Mouse (Mus musculus): Measurements from ENCODE around the gene Srek1ip1.

The Srek1ip1 gene

GRCm38 (mm10) chr13:104843295-104844089 lies 51.2 kb downstream of the Srek1ip1 start:
- no peak for DNase-seq (ENCODE audit: low spot score)

GRCm38 (mm10) chr13:104853645-104854044 lies 61.4 kb downstream of the Srek1ip1 start:
- no peak for DNase-seq (ENCODE audit: low spot score)

- peak; percentile 53 for DNase-seq (ENCODE audit: low spot score)
These were observed 71.1 kb downstream of the Srek1ip1 start, which contains the start of gene Shisal2b for GRCm38 (mm10) chr13:104863127-104863979. Gene Shisal2b, minus strand, starts transcription at chr13:104863893.

GRCm38 (mm10) chr13:104866726-104867125 lies 74.4 kb downstream of the Srek1ip1 start:
- no peak for DNase-seq (ENCODE audit: low spot score)

GRCm38 (mm10) chr13:104869907-104870306 lies 77.6 kb downstream of the Srek1ip1 start:
- no peak for DNase-seq (ENCODE audit: low spot score)

- no peak for DNase-seq (ENCODE audit: low spot score)
These were observed 86.2 kb downstream of the Srek1ip1 start for GRCm38 (mm10) chr13:104878508-104878907.

- no peak for DNase-seq (ENCODE audit: low spot score)
These were observed 91.4 kb downstream of the Srek1ip1 start for GRCm38 (mm10) chr13:104883566-104884249.

- DNase-seq (ENCODE audit: low spot score) = no peak
These were observed 94.2 kb downstream of the Srek1ip1 start for GRCm38 (mm10) chr13:104886308-104887032.
